Mouse (Mus musculus) spleen, adult 12 weeks (tissue): ENCODE data around the gene Gpr88.

Experiments
- DNase-seq: peaks from one replicate; pipeline ENCODE4 v3.0.0; 2022; ENCODE audit warnings: low spot score

Gene Gpr88

GRCm38 (mm10) chr3:116253077-116253531 is at the start of gene Gpr88:
TSS of gene Gpr88 (minus strand) at chr3:116253503.
- no peak for DNase-seq

- DNase-seq = no peak
These were observed 49.3 kb upstream of the Gpr88 start for GRCm38 (mm10) chr3:116302581-116302980.

- no peak for DNase-seq
These were observed 48.5 kb upstream of the Gpr88 start for GRCm38 (mm10) chr3:116301754-116302153.

DNA sequence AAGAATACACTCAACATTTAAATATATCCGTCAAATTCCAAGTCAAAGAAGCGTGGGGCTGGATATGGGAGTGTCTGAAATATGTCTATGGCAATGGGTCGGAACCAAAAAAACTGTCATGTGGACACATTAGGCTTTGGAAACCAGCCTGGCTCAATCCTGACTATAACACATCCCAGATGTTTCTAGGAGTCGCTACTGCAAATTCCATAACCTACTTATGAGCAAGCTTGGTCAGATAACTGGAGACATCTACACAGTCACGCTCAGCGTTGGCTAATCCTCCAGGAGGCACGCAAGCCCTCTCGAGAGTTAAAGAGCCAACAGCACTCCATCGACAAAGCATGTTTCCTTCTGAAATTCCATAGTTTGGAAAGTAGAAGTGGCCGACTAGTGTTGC is 45.4 kb upstream of the Gpr88 start:
- DNase-seq = no peak

GRCm38 (mm10) chr3:116298003-116298402 is 44.7 kb upstream of the Gpr88 start:
- no peak for DNase-seq

- no peak for DNase-seq
These were observed 43.9 kb upstream of the Gpr88 start for GRCm38 (mm10) chr3:116297170-116297569.

GRCm38 (mm10) chr3:116290041-116290815 is 36.9 kb upstream of the Gpr88 start:
- DNase-seq = no peak

- no peak for DNase-seq
These were observed 35.5 kb upstream of the Gpr88 start for GRCm38 (mm10) chr3:116288833-116289232.

DNA sequence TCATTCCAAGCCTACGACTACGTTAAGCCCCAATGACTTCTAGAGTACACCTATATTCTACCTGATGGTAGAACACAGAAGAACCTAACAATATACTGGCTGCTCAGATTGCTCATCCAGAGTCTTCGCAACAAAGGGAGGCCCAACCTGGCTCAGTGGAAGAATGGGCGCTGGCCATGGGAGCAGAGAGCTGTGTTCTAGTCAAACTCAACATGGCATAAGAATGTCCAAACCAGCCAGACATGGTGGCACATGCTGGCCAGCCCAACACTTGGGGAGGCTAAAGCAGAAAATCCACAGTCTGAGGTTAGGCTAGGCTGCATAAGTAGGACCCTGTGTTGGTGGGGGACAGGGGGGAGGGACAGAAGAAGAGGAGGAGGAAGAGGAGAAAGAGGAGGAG is 31.4 kb upstream of the Gpr88 start:
- DNase-seq = no peak

DNA sequence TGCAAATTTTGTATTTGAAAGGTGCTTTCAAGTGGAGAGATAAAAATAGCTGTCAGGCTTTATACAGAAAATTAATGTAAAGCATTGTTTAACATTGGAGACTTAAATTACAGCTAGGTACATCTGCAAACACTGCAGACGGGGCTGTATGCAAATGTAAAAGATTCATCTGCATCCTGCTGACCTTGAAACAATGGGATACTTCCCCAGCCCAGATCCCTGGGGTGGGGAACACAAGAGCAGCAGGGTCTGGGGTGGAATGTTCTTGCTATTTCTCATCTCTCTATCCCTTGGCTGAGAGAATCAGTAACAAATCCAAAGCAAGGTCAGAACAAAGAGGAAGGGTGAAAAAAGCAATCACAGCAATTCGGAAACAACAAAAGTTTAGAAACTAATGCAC is 30.7 kb upstream of the Gpr88 start:
- no peak for DNase-seq

DNA sequence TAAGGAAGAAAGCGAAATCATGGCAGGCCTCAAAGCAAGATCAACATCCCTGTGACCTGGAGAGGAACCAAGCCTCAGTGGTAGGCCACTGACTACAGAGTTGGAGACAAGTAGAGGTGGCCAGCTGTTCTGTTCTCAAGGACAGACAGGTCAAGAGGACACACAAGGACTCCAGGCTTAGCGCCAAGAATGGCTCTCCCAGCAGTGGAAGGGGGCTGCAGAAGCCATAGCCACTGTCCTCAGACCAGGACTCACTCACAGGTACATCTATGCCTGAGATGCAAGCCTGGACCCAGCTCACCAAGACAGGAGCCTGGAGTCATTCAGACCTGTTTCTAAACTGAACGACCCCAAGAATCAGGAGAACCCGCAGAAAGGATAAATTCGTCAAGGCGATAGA is 28.4 kb upstream of the Gpr88 start:
- no peak for DNase-seq

DNA sequence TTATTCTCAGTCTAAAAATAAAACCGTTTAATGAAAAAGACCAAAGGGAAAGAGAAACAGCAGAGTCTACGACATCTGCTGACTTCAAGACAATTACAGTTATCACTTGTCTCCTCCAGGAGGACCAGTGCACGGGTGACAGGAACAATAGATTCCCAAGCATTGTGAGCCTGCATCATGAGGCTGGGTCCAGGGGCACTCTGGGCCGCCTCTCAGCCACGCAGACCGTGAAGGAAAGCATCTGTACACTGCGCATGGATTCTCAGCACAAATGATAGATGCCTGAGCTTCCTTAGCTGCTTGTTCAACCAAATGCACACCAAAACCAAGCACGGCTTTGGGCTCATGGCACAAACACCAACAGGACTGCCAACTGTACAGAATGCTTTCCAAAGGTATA is 23.8 kb upstream of the Gpr88 start:
- DNase-seq = no peak

DNA sequence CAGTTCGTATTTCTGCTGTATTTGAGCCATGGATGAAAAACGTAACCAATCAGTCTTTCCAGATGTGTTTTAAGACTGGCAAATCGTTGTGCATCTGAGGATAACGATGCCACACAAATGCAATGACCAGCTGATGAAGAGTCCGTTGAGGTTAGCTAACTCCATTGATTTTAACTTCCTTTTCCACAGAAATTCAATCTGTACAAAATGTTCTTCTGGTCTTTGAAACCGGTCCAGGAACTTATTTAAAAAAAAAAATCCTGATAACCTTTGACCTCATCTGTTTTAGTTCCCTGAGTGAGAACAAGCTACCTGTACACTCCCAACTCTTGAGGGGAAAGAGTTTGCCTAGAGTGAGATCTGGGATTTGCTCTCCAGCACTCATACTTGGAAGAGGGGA is 18.4 kb upstream of the Gpr88 start:
- no peak for DNase-seq

DNA sequence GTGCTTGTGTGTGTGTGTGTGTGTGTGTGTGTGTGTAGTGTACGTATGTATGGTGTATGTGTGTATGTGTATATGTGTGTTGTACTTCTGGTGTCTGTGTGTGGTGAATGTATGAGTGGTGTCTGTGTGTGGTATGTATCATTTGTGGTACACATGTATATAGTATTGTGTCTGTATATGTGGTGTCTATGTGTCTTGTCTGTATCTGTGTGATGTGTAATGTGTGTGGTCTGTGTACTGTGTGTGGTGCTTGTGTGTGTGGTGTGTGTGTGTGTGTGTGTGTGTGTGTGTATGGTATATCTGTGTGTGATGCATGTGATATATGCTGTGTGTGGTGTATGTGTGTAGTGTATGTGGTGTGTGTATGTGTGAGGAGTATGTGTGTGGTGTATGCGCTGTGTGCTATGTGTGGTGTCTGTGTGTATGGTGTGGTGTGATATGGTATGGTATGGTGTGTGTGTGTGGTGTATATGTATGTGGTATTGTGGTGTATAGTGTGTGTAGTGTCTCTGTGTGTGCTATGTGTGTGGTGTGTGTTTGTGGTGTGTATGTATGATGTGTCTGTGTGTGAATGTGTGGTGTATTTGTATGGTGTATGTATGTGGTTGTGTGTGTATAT is 13.8 kb upstream of the Gpr88 start:
- DNase-seq = no peak

DNA sequence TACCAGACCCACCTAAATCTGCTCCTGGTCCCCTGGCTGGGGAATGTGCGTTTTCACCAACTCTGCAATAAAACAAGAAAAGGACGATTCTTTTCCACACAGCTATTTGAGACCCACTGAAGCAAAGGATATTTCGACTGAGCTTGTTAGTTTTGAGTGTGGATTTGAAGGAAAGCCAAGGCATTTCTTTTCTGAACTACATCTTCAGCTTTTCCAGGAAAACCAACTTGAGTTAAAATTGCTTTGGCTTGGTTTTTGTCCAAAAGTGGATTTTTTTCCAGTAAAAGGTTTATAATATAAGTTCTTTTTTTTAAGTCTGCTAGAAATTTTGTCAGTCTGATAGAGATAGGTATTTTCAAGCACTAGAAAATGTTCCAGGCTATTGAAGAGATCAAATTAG is 13.1 kb upstream of the Gpr88 start:
- no peak for DNase-seq

DNA sequence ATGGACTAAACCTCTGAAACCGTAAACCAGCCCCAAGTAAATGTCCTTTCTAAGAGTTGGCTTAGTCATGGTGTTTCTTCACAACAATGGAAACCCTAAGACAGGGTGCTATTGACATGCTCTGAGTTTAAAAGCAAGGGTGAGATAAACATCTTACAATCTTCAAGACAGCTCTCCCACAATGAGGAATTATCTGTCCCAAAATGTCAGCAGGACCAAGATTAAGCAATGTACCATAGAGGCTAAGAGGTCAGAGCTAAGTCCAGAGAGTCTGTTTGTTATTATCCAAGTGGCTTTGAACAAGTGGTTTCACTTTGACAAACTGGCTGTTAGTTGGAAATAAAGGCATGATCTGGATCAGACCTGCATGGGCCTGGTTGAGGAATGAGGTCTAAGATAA is 10.7 kb upstream of the Gpr88 start:
- no peak for DNase-seq

DNA sequence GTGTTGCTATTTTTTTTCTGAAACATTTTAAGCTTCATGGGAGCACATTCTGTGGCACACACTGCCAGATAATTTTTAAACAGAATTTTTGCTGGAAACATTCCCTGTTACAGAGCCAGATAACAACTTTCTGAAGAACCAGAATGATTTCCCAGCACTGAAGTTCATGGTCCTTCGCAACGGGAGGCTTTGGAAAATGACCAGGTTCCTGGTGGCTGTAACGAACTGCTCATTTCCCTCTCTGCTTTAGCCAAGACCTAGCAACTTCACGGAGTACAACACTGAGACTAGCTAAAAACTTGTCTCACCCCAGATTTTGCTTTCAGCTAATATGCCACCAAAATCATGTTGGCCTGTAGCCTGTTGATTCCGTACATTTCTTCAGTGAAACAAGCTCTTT is 9.8 kb upstream of the Gpr88 start:
- no peak for DNase-seq

- DNase-seq = no peak
These were observed 2.8 kb upstream of the Gpr88 start for GRCm38 (mm10) chr3:116256104-116256503.

DNA sequence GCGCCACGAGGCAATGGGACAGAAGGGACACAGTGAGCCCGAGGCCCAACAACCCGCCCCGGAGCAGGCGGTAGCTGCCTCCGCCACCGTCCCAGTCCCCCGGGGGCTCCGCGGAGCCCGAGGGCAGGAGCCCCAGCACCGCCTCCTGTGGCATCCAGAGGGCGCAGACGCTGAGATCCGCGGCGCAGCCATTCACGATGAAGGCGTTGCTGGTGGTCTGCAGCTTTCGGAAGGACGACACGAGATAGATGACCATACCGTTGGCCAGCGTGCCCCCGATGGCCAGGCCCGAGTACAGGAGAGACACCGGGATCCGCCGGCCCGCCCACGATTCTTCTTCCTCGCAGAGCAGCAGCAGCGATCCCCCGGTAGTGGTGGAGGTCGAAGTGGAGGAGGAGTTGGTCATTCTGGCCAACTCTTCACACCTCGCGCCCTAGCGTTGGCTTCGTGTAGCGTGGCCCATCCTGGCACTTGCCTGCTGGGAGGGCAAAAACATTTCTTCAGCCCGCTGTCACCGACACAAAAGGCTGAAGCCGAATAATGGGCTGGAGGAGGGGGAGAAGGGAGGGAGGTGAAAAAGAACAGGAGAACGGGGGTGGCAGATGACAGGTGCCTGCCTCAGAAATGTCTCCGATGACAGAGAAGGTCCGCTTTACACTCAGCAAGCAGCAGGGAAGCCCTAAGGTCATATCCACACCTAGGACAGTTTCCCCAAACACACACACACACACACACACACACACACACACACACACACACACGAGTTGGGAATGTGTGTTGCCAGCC is 855 bp downstream of the Gpr88 start:
- DNase-seq = no peak

DNA sequence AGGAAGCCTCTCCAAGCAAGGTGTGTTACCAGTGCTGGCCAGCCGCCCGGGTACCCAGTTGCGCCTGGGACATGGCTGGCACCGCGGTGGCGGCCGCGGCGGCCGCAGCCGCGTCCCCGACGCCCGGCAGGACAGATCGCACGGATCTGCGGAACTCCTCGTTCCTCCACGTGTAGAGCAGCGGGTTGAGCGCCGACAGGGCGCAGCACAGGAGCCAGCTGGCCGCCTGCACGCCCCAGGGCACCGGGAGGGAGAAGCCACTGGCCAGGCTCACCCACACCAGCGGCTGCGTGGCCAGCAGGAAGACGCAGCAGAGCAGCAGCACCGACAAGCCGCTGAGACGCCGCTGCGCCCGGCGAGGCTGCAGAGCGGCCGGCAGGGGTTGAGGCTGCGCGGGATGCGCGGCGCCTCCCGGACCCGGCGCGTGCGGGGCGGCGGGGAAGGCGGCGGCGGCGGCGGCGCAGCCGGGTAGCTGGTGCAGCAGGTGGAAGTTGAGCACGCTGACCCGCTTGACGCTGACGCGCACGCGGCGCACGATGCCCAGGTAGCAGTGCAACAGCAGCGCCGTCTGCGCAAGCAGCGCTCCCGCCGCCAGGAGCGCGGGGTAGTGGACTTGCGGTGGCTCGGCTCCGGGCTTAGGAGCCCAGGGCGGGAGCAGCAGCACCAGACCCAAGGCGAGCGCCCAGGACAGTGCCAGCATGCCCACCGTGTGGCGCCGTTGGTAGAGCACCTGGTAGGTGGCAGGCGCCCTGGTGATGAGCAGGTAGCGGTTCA is 1.6 kb downstream of the Gpr88 start:
- no peak for DNase-seq

GRCm38 (mm10) chr3:116249026-116249425 is 4.3 kb downstream of the Gpr88 start:
- DNase-seq = no peak

GRCm38 (mm10) chr3:116244476-116244875 is 8.8 kb downstream of the Gpr88 start:
- DNase-seq = no peak
